Mouse (Mus musculus) heart, embryonic 11.5 days (tissue): ENCODE data around the gene Gimap8. TPM values are rescaled to one million over a fixed set of nuclear protein-coding genes. Genes with fewer than 3 reads are reported as not detected.

Experiments used
- polyA plus RNA-seq: library from polyadenylated mRNA; unstranded; fragments of >200 nt; fragmentation: Nextera tagmentation; extraction: Ambion mirVana; gene quantifications from 2 replicates; pipeline ENCODE4 v1.2.1, GENCODE M21; 2014

Gene Gimap8
- polyA plus RNA-seq, 1 experiment from 2014 or later: 0.26 TPM

Other genes with a start within 250 kb of the Gimap8 start
- gene Zfp467, start 201.4 kb upstream of the Gimap8 start, polyA plus RNA-seq: 17.3 and 17.8 TPM in 2 replicates
- 0.41 and 0.54 TPM in 2 replicates for gene Sspo, start 199.0 kb upstream of the Gimap8 start, polyA plus RNA-seq
- gene Atp6v0e2, start 109.6 kb upstream of the Gimap8 start, polyA plus RNA-seq: 19.8 and 24.1 TPM in 2 replicates
- gene Lrrc61, start 92.4 kb upstream of the Gimap8 start, polyA plus RNA-seq: 6.6 and 9.6 TPM in 2 replicates
- gene Rarres2, start 74.4 kb upstream of the Gimap8 start, polyA plus RNA-seq: 16.4 and 18.3 TPM in 2 replicates
- gene Gm45021, start 57.6 kb upstream of the Gimap8 start, polyA plus RNA-seq: 0.77 and 1.3 TPM in 2 replicates
- gene Repin1, start 53.4 kb upstream of the Gimap8 start, polyA plus RNA-seq: 22.0 and 26.5 TPM in 2 replicates
- not detected in 2 replicates for gene Gm44965, start 53.3 kb upstream of the Gimap8 start, polyA plus RNA-seq
- gene Zfp775, start 45.2 kb upstream of the Gimap8 start, polyA plus RNA-seq: 5.8 and 6.0 TPM in 2 replicates
- gene AI854703, start 20.5 kb upstream of the Gimap8 start, polyA plus RNA-seq: 0.66 and 0.83 TPM in 2 replicates
- gene Gimap9, start 28.9 kb downstream of the Gimap8 start, polyA plus RNA-seq: 8.8 and 10.6 TPM in 2 replicates
- gene Gimap4, start 37.3 kb downstream of the Gimap8 start, polyA plus RNA-seq: 8.6 and 10.0 TPM in 2 replicates
- 30.5 and 30.6 TPM in 2 replicates for gene Gimap6, start 61.0 kb downstream of the Gimap8 start, polyA plus RNA-seq
- gene Gm28053, start 71.4 kb downstream of the Gimap8 start, polyA plus RNA-seq: 2.6 and 4.8 TPM in 2 replicates
- not detected in 2 replicates for gene Gimap7, start 71.4 kb downstream of the Gimap8 start, polyA plus RNA-seq
- gene Gimap1, start 91.8 kb downstream of the Gimap8 start, polyA plus RNA-seq: 17.6 and 22.5 TPM in 2 replicates
- gene Gimap5, start 99.0 kb downstream of the Gimap8 start, polyA plus RNA-seq: 5.3 and 5.9 TPM in 2 replicates
- not detected in 2 replicates for gene Gimap3, start 123.6 kb downstream of the Gimap8 start, polyA plus RNA-seq
- 104 and 108 TPM in 2 replicates for gene Tmem176a, start 193.7 kb downstream of the Gimap8 start, polyA plus RNA-seq
- 219 and 237 TPM in 2 replicates for gene Tmem176b, start 194.3 kb downstream of the Gimap8 start, polyA plus RNA-seq
- not detected in 2 replicates for gene Aoc1, start 225.7 kb downstream of the Gimap8 start, polyA plus RNA-seq